Mouse (Mus musculus): ENCODE data around the gene Pes1. TPM values are rescaled to one million over a fixed set of nuclear protein-coding genes. Genes with fewer than 3 reads are reported as not detected.

The Pes1 gene
- polyA plus RNA-seq, 1 experiment from 2014 or later, result 78.0 TPM

DNA sequence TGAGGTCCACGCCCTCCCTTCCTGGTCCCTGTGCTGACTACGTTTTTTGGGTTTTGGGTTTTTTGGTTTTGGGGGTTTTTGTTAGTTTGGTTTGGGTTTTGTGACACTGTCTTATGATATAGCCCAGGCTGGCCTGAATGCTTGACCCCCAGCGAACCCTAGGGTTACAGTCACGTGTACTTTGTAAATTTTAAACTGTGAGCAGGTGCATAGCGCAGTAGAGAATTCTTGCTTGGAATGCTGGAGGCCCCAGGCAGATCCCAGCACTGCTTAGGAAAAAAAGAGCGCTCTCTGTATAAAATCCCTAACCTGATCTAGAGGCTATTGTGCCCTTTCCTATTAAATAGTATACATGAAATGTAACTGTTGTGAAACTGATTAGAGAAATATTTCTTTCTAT, 29.4 kb downstream of the Pes1 start:
- no peaks in the 10 kb centered on the region for H3K9me3 ChIP-seq (ENCODE audit: control insufficient read depth, low read length)
- H3K27me3 ChIP-seq (ENCODE audit: control insufficient read depth, insufficient read depth, low read depth, low read length), result peaks cover 13% of the 10 kb centered on the region
- H3K4me2 ChIP-seq (ENCODE audit: low read depth, low read length), result no peak overlapping the region
- WGBS, result 71% methylated on average over 6 of the region's 6 CpGs
- H3K27ac ChIP-seq (ENCODE audit: low read length), result no peak overlapping the region
- no peak overlapping the region for H3K4me3 ChIP-seq (ENCODE audit: low read length)
- ATAC-seq (ENCODE audit: low read depth), result no peak
- no peaks in the 10 kb centered on the region for H3K4me1 ChIP-seq (replicated peaks; ENCODE audit: control insufficient read depth, insufficient read depth, low read length)
- H3K36me3 ChIP-seq (ENCODE audit: control insufficient read depth, insufficient read depth, low read length), result no peaks in the 10 kb centered on the region
- no peak overlapping the region for H3K9ac ChIP-seq (ENCODE audit: low read length)

DNA sequence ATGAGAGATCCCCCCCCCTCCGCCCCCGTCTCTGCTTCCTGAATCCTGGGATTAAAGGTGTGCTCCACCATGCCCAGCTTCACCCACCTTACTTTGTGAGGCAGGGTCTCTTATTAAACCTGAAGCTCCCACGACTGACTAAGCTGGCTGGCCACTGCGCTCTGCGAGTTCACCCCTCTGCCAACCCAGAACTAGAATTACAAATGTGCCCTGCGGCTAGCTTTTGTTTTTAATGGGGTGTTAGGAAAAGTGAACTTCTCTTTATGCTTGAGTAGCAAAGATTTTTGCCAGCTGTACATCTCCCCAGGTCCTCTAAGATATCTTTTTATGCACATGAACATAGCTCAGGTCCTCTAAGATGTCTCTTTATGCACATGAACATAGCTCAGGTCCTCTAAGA, 30.1 kb downstream of the Pes1 start:
- ATAC-seq (ENCODE audit: low read depth), result no peak
- H3K9me3 ChIP-seq (ENCODE audit: control insufficient read depth, low read length), result no peaks in the 10 kb centered on the region

DNA sequence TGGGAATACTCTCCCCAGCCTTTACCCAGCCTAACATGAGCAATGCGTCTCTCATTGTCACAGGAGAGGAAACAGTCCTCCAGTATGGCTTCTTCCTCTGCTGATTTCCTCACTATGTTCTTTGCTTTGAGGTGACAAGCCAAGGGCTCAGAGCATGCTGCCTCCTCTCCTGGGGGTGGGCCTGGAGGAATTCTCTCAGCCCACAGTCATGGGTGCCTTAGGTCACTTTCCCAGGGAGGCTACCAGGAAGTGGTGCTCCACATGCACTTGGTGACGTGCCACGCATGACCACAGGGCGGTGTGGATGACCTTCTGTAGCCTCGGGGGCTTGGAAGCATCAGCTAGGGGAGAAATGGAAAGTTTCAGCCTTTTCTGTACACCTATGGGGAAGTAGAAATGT, 31.7 kb downstream of the Pes1 start:
- Histone ChIP-seq H3K4me3 (ENCODE audit: low read length) (no peak overlapping the region), H3K9ac (ENCODE audit: low read length) (no peak overlapping the region), H3K4me2 (ENCODE audit: low read depth, low read length) (no peak overlapping the region), H3K27me3 (ENCODE audit: control insufficient read depth, insufficient read depth, low read depth, low read length) (peaks cover 32% of the 10 kb centered on the region), H3K36me3 (ENCODE audit: control insufficient read depth, insufficient read depth, low read length) (no peaks in the 10 kb centered on the region), H3K9me3 (ENCODE audit: control insufficient read depth, low read length) (no peaks in the 10 kb centered on the region), H3K27ac (ENCODE audit: low read length) (no peak overlapping the region), H3K4me1 (replicated peaks; ENCODE audit: control insufficient read depth, insufficient read depth, low read length) (no peaks in the 10 kb centered on the region; the same call in 1 of the 2 replicates)
- no peak for ATAC-seq (ENCODE audit: low read depth)
- WGBS, result 77% methylated on average over 5 of the region's 5 CpGs

More for the DNA sequence above, 30.1 kb downstream of the Pes1 start:
- no peaks in the 10 kb centered on the region; the same call in 1 of the 2 replicates for H3K4me1 ChIP-seq (replicated peaks; ENCODE audit: control insufficient read depth, insufficient read depth, low read length)
- H3K27me3 ChIP-seq (ENCODE audit: control insufficient read depth, insufficient read depth, low read depth, low read length), result peaks cover 21% of the 10 kb centered on the region
- no peaks in the 10 kb centered on the region for H3K36me3 ChIP-seq (ENCODE audit: control insufficient read depth, insufficient read depth, low read length)
- WGBS, result 65% methylated on average over 6 of the region's 6 CpGs
- H3K27ac ChIP-seq (ENCODE audit: low read length), result no peak overlapping the region
- no peak overlapping the region for H3K9ac ChIP-seq (ENCODE audit: low read length)
- H3K4me2 ChIP-seq (ENCODE audit: low read depth, low read length), result no peak overlapping the region
- H3K4me3 ChIP-seq (ENCODE audit: low read length), result no peak overlapping the region

DNA sequence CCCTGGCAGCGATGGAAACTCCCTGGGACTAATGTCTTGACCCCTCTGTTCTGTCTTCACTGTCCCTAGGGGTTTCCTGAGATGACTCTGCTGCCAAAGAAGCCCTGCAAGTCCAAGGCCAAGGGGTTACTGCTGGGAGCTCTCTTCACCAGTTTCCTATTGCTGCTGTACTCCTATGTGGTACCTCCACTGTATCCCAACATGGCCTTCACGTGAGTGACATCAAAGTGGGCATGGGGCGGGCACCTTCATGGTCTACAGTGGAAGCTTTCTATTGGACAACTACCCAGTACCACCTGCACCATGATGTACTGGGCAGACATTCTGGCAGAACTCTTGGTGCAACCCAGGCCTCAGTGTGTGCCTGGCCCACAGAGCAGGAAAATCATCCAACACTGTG, 33.1 kb downstream of the Pes1 start:
- no peak overlapping the region for H3K9ac ChIP-seq (ENCODE audit: low read length)
- no peak overlapping the region for H3K27ac ChIP-seq (ENCODE audit: low read length)
- no peaks in the 10 kb centered on the region for H3K36me3 ChIP-seq (ENCODE audit: control insufficient read depth, insufficient read depth, low read length)
- H3K9me3 ChIP-seq (ENCODE audit: control insufficient read depth, low read length), result no peaks in the 10 kb centered on the region
- H3K4me1 ChIP-seq (replicated peaks; ENCODE audit: control insufficient read depth, insufficient read depth, low read length), result no peaks in the 10 kb centered on the region; the same call in 1 of the 2 replicates
- no peak for ATAC-seq (ENCODE audit: low read depth)
- 81% methylated on average over 3 of the region's 3 CpGs for WGBS
- H3K4me2 ChIP-seq (ENCODE audit: low read depth, low read length), result no peak overlapping the region
- peaks cover 32% of the 10 kb centered on the region for H3K27me3 ChIP-seq (ENCODE audit: control insufficient read depth, insufficient read depth, low read depth, low read length)
- H3K4me3 ChIP-seq (ENCODE audit: low read length), result no peak overlapping the region

DNA sequence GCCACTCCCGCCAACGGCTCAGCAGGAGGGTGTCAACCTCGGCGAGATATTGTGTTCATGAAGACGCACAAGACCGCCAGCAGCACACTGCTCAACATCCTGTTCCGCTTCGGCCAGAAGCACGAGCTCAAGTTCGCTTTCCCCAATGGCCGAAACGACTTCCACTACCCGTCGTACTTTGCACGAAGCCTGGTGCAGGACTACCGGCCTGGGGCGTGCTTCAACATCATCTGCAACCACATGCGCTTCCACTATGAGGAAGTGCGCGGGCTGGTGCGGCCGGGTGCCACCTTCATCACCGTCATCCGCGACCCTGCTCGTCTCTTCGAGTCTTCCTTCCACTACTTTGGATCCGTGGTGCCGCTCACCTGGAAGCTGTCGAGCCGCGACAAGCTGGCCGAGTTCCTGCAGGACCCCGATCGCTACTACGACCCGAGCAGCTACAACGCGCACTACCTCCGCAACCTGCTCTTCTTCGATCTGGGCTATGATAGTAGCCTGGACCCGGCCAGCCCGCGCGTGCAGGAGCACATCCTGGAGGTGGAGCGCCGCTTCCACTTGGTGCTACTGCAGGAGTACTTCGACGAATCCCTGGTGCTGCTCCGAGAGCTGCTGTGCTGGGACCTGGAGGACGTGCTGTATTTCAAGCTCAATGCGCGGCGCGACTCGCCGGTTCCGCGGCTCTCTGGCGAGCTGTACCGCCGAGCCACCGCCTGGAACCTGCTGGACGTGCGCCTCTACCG, 34.4 kb downstream of the Pes1 start:
- Histone ChIP-seq H3K4me3 (ENCODE audit: low read length) (peak overlapping the region; percentile 29), H3K9me3 (ENCODE audit: control insufficient read depth, low read length) (no peaks in the 10 kb centered on the region), H3K4me2 (ENCODE audit: low read depth, low read length) (peak overlapping the region; percentile 52), H3K27me3 (ENCODE audit: control insufficient read depth, insufficient read depth, low read depth, low read length) (peaks cover 32% of the 10 kb centered on the region), H3K36me3 (ENCODE audit: control insufficient read depth, insufficient read depth, low read length) (no peaks in the 10 kb centered on the region), H3K27ac (ENCODE audit: low read length) (no peak overlapping the region), H3K4me1 (replicated peaks; ENCODE audit: control insufficient read depth, insufficient read depth, low read length) (no peaks in the 10 kb centered on the region; the same call in 1 of the 2 replicates), H3K9ac (ENCODE audit: low read length) (no peak overlapping the region)
- 5% methylated on average over 66 of the region's 66 CpGs for WGBS
- ATAC-seq (ENCODE audit: low read depth), result no peak

DNA sequence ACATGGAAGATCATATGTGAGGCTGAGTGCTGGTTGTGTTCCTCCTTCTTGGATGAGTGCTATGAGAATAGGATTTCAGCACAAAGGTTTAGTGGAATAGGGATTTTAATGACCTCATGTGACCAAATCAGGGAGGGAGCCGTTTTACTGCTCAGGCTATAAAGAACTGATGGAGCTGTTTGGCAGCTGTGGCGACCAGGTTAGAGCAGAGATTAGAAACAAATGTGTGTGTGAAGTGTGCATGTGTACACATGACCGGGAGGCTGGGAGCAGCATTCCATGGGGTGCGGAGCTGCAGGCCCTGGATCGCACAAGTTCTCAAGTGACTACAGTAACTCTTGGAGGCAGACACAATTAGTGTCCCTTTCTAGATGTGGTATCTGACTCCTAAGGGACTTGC, 35.8 kb downstream of the Pes1 start:
- H3K9me3 ChIP-seq (ENCODE audit: control insufficient read depth, low read length), result no peaks in the 10 kb centered on the region
- no peak overlapping the region for H3K4me3 ChIP-seq (ENCODE audit: low read length)
- no peak overlapping the region for H3K9ac ChIP-seq (ENCODE audit: low read length)
- no peak overlapping the region for H3K27ac ChIP-seq (ENCODE audit: low read length)
- 64% methylated on average over 5 of the region's 5 CpGs for WGBS
- no peaks in the 10 kb centered on the region for H3K36me3 ChIP-seq (ENCODE audit: control insufficient read depth, insufficient read depth, low read length)
- H3K27me3 ChIP-seq (ENCODE audit: control insufficient read depth, insufficient read depth, low read depth, low read length), result peaks cover 32% of the 10 kb centered on the region
- no peak for ATAC-seq (ENCODE audit: low read depth)
- no peaks in the 10 kb centered on the region; the same call in 1 of the 2 replicates for H3K4me1 ChIP-seq (replicated peaks; ENCODE audit: control insufficient read depth, insufficient read depth, low read length)
- H3K4me2 ChIP-seq (ENCODE audit: low read depth, low read length), result no peak overlapping the region

DNA sequence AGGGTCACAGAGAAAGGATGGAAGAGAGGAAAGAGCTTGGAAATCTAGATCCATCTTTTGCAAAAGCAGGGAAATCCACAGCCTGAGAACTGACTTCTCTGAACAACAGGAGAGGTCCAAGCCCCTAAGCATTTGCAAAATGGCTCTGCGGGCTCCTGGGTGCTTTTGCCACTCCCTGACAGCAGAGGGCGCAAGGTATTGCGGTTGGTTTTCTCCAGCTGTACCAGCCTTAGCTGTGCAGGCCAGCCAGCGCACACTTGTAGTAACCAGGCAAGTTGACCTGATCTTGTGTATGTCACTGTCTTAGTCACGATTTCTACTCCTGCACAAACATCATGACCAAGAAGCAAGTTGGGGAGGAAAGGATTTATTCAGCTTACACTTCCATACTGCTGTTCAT, 37.8 kb downstream of the Pes1 start:
- H3K4me3 ChIP-seq (ENCODE audit: low read length), result no peak overlapping the region
- H3K4me1 ChIP-seq (replicated peaks; ENCODE audit: control insufficient read depth, insufficient read depth, low read length), result no peaks in the 10 kb centered on the region; the same call in 1 of the 2 replicates
- WGBS, result 7% methylated on average over 5 of the region's 5 CpGs
- H3K9ac ChIP-seq (ENCODE audit: low read length), result no peak overlapping the region
- H3K36me3 ChIP-seq (ENCODE audit: control insufficient read depth, insufficient read depth, low read length), result no peaks in the 10 kb centered on the region
- no peak overlapping the region for H3K4me2 ChIP-seq (ENCODE audit: low read depth, low read length)
- ATAC-seq (ENCODE audit: low read depth), result no peak
- H3K9me3 ChIP-seq (ENCODE audit: control insufficient read depth, low read length), result no peaks in the 10 kb centered on the region
- H3K27ac ChIP-seq (ENCODE audit: low read length), result no peak overlapping the region
- H3K27me3 ChIP-seq (ENCODE audit: control insufficient read depth, insufficient read depth, low read depth, low read length), result peaks cover 32% of the 10 kb centered on the region

DNA sequence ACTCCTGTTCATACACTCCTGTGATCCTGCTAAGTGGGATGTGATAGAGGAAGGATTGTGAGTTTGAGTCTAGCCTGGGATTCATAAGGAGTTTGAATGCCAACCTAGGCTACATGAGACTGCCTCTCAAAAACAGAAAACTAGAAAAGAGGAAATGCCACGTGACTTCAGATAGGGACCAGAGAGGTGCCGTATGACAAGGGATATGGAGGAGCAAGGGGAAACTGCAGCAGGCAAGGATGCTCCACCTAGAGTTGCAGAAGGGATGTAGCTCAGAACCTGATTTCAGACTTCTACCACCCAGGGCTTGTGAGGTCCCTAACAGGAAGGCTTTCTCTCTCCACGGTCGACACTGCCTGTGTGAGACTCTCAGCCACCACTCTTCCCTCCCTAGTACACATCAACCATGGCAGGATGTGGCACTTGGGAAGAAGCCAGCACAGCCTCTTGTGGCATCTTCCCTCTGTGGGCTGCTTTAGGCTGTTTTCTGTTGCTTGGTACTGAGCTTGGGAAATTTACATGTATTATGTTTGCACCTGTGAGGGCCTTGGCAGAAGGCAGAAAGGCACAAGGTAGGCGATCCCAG, 41.5 kb downstream of the Pes1 start:
- Histone ChIP-seq H3K9me3 (ENCODE audit: control insufficient read depth, low read length) (no peaks in the 10 kb centered on the region), H3K4me3 (ENCODE audit: low read length) (no peak overlapping the region), H3K4me1 (replicated peaks; ENCODE audit: control insufficient read depth, insufficient read depth, low read length) (no peaks in the 10 kb centered on the region), H3K27ac (ENCODE audit: low read length) (no peak overlapping the region), H3K36me3 (ENCODE audit: control insufficient read depth, insufficient read depth, low read length) (no peaks in the 10 kb centered on the region), H3K4me2 (ENCODE audit: low read depth, low read length) (no peak overlapping the region), H3K9ac (ENCODE audit: low read length) (no peak overlapping the region), H3K27me3 (ENCODE audit: control insufficient read depth, insufficient read depth, low read depth, low read length) (no peaks in the 10 kb centered on the region; the same call in 1 of the 2 replicates)
- no peak for ATAC-seq (ENCODE audit: low read depth)
- 53% methylated on average over 5 of the region's 5 CpGs for WGBS

DNA sequence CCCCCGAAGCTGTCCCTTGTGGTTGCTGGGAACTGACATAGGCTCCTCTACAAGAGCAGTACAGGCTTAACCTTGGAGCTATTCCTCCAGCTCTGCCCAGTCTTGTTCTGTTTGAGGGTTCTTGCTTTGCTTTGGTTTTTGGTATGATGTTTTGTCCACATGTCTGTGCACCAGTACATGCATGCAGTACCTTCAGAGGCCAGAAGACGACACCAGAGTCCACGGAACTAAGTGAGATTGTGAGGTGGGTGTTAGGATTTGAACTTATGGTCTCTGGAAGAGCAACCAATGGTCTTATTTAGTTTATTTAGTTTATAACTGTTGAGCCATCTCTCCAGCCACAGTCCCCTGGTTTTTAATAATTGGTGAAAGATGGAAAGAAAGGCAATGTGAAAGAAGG, 42.7 kb downstream of the Pes1 start:
- Histone ChIP-seq H3K9me3 (ENCODE audit: control insufficient read depth, low read length) (no peaks in the 10 kb centered on the region), H3K27ac (ENCODE audit: low read length) (no peak overlapping the region), H3K36me3 (ENCODE audit: control insufficient read depth, insufficient read depth, low read length) (no peaks in the 10 kb centered on the region), H3K4me1 (replicated peaks; ENCODE audit: control insufficient read depth, insufficient read depth, low read length) (no peaks in the 10 kb centered on the region), H3K9ac (ENCODE audit: low read length) (no peak overlapping the region), H3K4me3 (ENCODE audit: low read length) (no peak overlapping the region), H3K4me2 (ENCODE audit: low read depth, low read length) (no peak overlapping the region), H3K27me3 (ENCODE audit: control insufficient read depth, insufficient read depth, low read depth, low read length) (no peaks in the 10 kb centered on the region; the same call in 1 of the 2 replicates)
- 71% methylated on average over 3 of the region's 3 CpGs for WGBS
- no peak for ATAC-seq (ENCODE audit: low read depth)

Data from lung, embryonic 16.5 days (tissue).